Mouse (Mus musculus): ENCODE results near the gene Tor2a. TPM values are rescaled to one million over a fixed set of nuclear protein-coding genes. Genes with fewer than 3 reads are reported as not detected.
A peak's percentile ranks its signal among the peaks of the same experiment; 100 is the strongest.

Gene Tor2a
- polyA plus RNA-seq, 1 experiment from 2014 or later: 71.7 TPM

DNA sequence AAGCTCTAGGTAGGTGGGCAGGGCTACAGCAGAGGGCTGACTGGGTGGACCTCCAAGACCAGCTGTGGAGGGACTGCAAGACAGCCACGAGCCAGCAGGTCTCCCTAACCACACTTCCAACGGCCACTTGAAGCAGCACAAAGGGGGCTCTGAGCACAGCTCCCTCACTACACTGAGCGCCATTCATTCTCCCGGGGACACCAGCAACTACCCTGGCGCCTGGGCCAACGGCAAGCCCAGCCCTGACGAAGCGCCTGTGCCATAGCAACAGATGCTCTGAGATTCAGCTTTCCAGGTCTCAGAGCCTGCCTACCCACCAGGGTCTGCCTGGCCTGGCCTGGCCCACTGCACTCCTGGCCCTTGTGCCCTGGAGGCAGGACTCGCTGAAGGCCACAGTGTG, 38.3 kb upstream of the Tor2a start:
- H3K27me3 ChIP-seq: no peaks in the 10 kb centered on the region
- peaks cover 38% of the 10 kb centered on the region for H3K4me1 ChIP-seq
- peak; percentile 58; the same call in 1 of the 2 replicates for ATAC-seq (ENCODE audit: insufficient number of reproducible peaks, low FRiP score, low TSS enrichment, low read depth)
- H3K27ac ChIP-seq: peak overlapping the region; percentile 40
- H3K36me3 ChIP-seq: no peaks in the 10 kb centered on the region
- WGBS: 52% methylated on average over 9 of the region's 9 CpGs
- no peak overlapping the region for H3K4me2 ChIP-seq
- H3K9ac ChIP-seq: no peak overlapping the region
- no peaks in the 10 kb centered on the region for H3K9me3 ChIP-seq
- H3K4me3 ChIP-seq: no peak overlapping the region

DNA sequence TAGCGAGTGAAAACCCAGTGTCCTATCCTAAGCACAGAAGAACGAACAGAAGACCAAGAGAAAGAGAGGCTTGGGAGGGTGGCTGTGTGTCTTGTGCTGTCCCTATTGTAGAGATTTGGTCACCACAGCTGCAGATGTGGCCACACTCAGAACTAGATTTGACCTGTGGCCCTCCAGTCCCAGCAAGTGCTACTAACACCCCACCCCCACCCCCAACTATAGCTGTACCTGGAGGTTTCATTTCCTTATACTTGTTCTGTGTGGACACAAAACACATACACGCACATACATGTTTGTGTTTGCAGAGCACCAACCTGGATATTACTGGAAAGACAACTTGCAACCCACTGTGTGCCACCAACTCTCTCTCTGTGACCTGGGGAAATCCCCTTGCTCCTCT, 37.0 kb upstream of the Tor2a start:
- H3K9ac ChIP-seq: no peak overlapping the region
- no peak for ATAC-seq (ENCODE audit: insufficient number of reproducible peaks, low FRiP score, low TSS enrichment, low read depth)
- H3K4me1 ChIP-seq: peaks cover 25% of the 10 kb centered on the region
- no peaks in the 10 kb centered on the region for H3K27me3 ChIP-seq
- WGBS: 87% methylated on average over 3 of the region's 3 CpGs
- no peak overlapping the region for H3K4me3 ChIP-seq
- H3K36me3 ChIP-seq: no peaks in the 10 kb centered on the region
- no peak overlapping the region for H3K27ac ChIP-seq
- no peak overlapping the region for H3K4me2 ChIP-seq
- no peaks in the 10 kb centered on the region for H3K9me3 ChIP-seq

DNA sequence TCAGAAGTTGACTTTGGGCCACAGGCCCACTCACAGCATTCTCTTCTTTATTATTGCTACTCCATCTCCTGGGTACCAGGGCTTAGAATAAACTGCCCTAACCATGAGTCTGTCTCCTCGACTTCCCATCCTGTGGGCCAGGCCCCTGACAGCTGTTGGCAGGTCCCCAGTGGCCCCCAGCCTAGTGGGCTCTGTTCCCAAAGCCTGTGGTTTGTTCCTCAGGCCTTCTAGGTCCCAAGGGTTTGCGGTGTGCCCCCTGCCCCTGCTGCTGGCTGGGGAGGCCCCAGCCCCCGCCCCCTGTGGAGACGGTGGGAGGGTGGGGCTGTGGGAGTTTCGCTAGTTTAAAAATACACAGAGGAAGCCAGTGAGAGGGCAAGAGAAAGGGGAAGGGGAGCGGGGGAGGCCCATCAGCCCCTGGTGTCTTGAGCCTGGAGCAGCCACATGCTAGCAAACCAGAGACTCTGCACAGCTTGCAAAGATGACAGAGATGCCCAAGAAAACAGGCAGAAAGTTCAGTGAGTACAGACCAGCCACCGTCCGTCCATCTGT, 36.3 kb upstream of the Tor2a start, which contains the start of gene Sh2d3c:
Sh2d3c (plus strand) TSS at position 375 of the 549 bp plus-strand sequence.
- Histone ChIP-seq H3K4me1 (peaks cover 22% of the 10 kb centered on the region), H3K4me2 (peak within 1 kb of the TSS; percentile 22), H3K9me3 (no peaks in the 10 kb centered on the region), H3K36me3 (no peaks in the 10 kb centered on the region), H3K27me3 (no peaks in the 10 kb centered on the region), H3K9ac (no peak within 1 kb of the TSS), H3K27ac (peak within 1 kb of the TSS; percentile 63), H3K4me3 (peak within 1 kb of the TSS; percentile 9)
- WGBS: 35% methylated on average over 8 of the region's 8 CpGs
- 0 out of 2 replicates have a peak, but pooled peaks have one; percentile 7 for ATAC-seq (ENCODE audit: insufficient number of reproducible peaks, low FRiP score, low TSS enrichment, low read depth)

DNA sequence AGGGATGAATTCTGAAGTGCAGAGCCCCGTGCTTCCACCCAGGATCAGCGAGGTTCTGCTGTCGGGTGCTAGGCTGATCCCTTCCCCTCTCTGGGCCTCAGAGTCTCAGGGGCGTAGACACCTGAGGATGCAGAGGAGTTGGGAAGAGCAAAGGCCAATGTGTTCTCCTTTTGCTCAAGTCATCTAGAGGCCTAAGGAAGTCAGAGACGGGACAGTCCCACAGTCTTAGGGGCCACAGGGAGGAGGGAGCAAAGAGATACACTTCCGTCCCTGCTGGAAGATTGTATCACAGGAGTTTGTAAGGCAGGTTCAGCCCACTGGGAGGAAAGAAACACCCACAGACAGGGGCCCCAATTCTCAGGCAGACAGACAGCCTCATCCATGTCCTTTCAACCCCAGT, 35.0 kb upstream of the Tor2a start:
- no peak for ATAC-seq (ENCODE audit: insufficient number of reproducible peaks, low FRiP score, low TSS enrichment, low read depth)
- H3K4me3 ChIP-seq: peak overlapping the region; percentile 9; the same call in 1 of the 2 replicates

DNA sequence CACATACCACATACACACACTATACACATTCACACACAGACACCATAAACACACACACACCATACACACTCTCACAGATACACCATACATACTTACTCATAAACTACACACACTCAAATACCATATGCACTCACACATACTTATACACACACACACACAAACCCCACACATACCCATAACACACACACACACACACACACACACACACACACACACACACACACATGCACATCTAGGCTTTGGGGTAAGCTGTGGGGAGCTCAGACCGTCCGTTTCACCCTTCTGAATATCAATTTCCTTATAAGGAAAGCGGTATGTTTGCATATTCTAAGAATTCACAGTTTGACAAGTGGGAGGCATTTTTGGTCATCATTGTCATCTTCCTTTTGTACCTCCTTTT, 34.5 kb upstream of the Tor2a start:
- 60% methylated on average over 3 of the region's 3 CpGs for WGBS
- Histone ChIP-seq H3K4me2 (no peak overlapping the region), H3K9me3 (no peaks in the 10 kb centered on the region), H3K27me3 (no peaks in the 10 kb centered on the region), H3K4me1 (peaks cover 27% of the 10 kb centered on the region), H3K9ac (no peak overlapping the region), H3K27ac (no peak overlapping the region), H3K4me3 (no peak overlapping the region), H3K36me3 (no peaks in the 10 kb centered on the region)
- no peak for ATAC-seq (ENCODE audit: insufficient number of reproducible peaks, low FRiP score, low TSS enrichment, low read depth)

More for the DNA sequence above, 35.0 kb upstream of the Tor2a start:
- Histone ChIP-seq H3K36me3 (no peaks in the 10 kb centered on the region), H3K4me2 (0 out of 2 replicates have a peak overlapping the region, but pooled peaks have one; percentile 13), H3K27ac (no peak overlapping the region), H3K4me1 (peaks cover 23% of the 10 kb centered on the region), H3K9ac (no peak overlapping the region), H3K27me3 (no peaks in the 10 kb centered on the region), H3K9me3 (no peaks in the 10 kb centered on the region)
- 50% methylated on average over 6 of the region's 6 CpGs for WGBS

DNA sequence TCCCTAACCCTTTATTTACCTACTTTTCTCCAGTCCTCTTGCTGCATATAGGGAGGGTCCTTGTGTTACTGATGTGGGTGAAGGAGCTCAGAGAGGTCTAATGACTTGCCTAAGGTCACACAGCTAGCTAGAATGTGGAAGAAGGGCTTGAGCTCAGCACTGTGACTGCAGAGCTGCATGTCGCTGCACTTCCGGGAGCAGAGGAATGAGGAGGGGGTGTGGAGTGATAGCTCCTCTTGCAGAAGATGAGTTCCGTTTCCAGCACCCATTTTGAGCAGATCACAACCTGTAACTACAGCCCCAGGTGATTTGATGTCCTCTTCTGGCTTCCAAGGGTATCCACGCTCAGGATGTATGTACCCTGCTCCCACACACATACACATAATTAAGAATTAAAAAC, 32.9 kb upstream of the Tor2a start:
- H3K9ac ChIP-seq: no peak overlapping the region
- no peak overlapping the region for H3K4me3 ChIP-seq
- H3K9me3 ChIP-seq: no peaks in the 10 kb centered on the region
- H3K27ac ChIP-seq: no peak overlapping the region
- H3K4me2 ChIP-seq: no peak overlapping the region
- no peak for ATAC-seq (ENCODE audit: insufficient number of reproducible peaks, low FRiP score, low TSS enrichment, low read depth)
- H3K36me3 ChIP-seq: no peaks in the 10 kb centered on the region
- WGBS: 75% methylated on average over 4 of the region's 4 CpGs
- no peaks in the 10 kb centered on the region for H3K27me3 ChIP-seq
- peaks cover 37% of the 10 kb centered on the region for H3K4me1 ChIP-seq

DNA sequence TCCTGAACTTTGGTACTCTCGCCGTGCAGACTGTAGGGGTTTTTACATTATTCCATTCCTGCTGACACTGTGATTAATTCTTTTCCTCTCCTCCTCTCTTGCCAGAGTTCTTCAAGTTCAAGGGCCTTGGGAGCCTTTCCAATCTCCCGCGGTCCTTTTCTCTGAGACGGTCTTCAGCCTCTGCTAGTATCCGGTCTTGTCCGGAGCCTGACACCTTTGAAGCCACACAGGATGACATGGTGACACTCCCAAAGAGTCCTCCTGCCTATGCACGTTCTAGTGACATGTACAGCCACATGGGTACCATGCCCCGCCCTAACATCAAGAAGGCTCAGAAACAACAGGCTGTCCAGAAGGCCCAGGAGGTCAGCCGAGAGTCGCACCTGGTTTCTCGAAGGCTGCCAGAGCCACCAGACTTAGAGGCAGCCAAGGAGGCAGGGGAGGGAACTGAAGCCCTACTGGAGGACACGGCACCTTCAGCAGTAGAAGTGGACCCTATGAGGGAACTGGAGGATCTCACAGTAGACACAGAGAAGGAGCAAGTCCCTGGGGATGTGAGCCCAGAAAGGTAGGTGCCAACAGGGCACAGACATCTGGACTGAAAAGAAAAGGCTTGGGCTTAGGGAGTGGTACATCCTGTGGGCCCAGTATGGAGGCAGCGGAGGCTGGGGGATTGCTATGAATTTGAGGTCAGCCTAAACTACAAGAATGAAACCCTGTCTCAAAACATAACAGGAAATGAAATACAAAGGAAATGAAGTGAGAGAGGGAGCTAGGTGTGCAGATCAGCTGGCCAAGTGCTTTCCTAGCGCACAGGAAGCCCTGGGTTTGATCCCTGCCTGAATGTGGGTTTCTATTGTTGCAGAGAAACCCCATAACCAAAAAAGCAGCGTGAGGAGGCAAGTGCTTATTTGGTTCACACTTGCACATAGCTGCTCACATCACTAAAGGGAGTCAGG, 31.9 kb upstream of the Tor2a start:
- Histone ChIP-seq H3K27ac (no peak overlapping the region), H3K4me3 (no peak overlapping the region), H3K9ac (no peak overlapping the region), H3K4me2 (no peak overlapping the region), H3K27me3 (no peaks in the 10 kb centered on the region), H3K36me3 (no peaks in the 10 kb centered on the region), H3K9me3 (no peaks in the 10 kb centered on the region), H3K4me1 (peaks cover 37% of the 10 kb centered on the region)
- no peak for ATAC-seq (ENCODE audit: insufficient number of reproducible peaks, low FRiP score, low TSS enrichment, low read depth)
- 76% methylated on average over 16 of the region's 16 CpGs for WGBS

DNA sequence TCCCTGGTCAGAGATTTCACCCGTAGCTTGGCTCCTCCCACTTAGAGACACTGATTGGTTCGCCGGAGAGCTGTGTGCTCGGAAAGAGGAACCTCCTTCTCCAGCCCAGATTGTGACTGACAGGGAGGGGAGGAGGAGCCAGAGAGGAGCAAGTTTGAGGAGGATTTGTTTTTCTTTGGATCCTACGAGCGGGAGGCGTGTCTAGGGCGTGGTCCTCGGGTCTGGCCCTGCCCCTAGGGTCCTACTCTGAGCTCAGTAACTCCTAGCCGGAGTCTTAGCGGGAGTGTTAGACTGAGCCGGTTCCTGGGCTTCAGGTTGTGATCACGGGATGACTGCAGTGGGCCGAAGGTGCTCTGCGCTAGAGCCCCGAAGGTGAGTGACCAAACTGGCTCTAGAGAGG, 29.6 kb upstream of the Tor2a start:
- Histone ChIP-seq H3K9ac (peak overlapping the region; percentile 28; the same call in 1 of the 2 replicates), H3K4me1 (peaks cover 40% of the 10 kb centered on the region), H3K9me3 (no peaks in the 10 kb centered on the region), H3K27ac (peak overlapping the region; percentile 72), H3K27me3 (no peaks in the 10 kb centered on the region), H3K4me2 (peak overlapping the region; percentile 54), H3K36me3 (no peaks in the 10 kb centered on the region), H3K4me3 (peak overlapping the region; percentile 41)
- 2% methylated on average over 16 of the region's 16 CpGs for WGBS
- ATAC-seq (ENCODE audit: insufficient number of reproducible peaks, low FRiP score, low TSS enrichment, low read depth): peak; percentile 94

DNA sequence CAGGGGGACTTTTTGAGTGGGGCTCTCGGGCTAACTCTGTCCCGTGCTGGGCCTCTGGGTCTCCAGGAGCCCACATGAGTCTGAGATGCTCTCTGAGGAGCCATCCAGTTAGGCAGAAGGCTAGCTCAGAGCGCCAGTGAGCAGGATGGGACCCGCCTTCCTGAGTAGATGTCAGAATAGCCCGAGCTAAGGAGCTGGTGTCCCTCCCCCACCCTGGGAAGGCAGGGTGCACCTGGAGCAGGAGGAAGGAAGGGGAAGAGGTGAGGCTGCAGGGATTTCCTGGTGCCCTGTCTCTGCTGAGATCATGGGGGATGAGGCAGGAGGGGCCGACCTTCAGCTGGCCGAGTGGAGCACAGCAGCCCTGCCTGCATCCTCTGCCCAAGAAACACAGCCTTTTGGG, 28.6 kb upstream of the Tor2a start:
- Histone ChIP-seq H3K9me3 (no peaks in the 10 kb centered on the region), H3K4me1 (peaks cover 40% of the 10 kb centered on the region), H3K36me3 (no peaks in the 10 kb centered on the region), H3K4me3 (peak overlapping the region; percentile 41), H3K4me2 (peak overlapping the region; percentile 54; the same call in 1 of the 2 replicates), H3K27me3 (no peaks in the 10 kb centered on the region), H3K27ac (no peak overlapping the region), H3K9ac (no peak overlapping the region)
- no peak for ATAC-seq (ENCODE audit: insufficient number of reproducible peaks, low FRiP score, low TSS enrichment, low read depth)
- 49% methylated on average over 7 of the region's 7 CpGs for WGBS

DNA sequence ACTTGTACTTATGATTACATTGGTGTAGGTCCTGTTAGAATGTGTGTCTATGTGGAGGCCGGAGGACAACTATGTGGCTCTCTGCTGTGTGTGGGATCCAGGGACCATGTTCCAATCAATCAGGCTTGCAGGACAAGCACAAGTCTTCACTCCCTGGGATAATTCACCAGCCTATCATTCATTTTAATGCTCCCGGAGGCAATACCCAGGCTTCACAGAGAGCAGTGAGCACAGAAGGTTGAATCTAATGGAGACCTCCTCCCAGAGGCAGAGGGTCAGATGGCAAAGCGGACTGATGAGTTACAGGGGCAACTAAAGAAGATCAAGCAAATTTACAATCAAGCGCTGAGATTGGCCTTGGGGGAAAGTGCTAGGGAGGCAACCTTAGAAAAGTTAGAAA, 27.5 kb upstream of the Tor2a start:
- H3K27ac ChIP-seq: peak overlapping the region; percentile 79

DNA sequence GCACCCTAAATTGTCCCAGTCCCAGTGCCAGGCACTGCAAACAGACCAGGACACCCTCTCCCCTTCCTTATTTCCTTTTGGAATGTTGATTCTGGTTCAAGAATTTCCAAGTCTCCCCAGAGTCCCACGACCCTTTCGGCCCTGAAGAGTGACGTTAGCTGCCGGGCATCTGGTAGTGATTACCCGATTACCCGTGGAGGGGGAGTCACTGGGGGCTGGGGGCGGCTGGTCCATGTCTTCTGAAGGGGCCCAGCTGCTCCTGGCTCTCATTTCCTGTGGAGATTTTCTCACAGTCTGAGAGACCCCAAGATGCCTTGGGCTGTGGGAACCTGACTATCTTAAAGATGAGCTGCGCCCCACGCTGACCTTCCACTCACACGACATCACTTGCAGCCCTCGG, 26.2 kb upstream of the Tor2a start:
- Histone ChIP-seq H3K4me2 (0 out of 2 replicates have a peak overlapping the region, but pooled peaks have one; percentile 19), H3K9ac (no peak overlapping the region), H3K36me3 (no peaks in the 10 kb centered on the region), H3K27ac (peak overlapping the region; percentile 79), H3K27me3 (no peaks in the 10 kb centered on the region), H3K4me1 (peaks cover 43% of the 10 kb centered on the region), H3K9me3 (no peaks in the 10 kb centered on the region), H3K4me3 (no peak overlapping the region)
- 14% methylated on average over 11 of the region's 11 CpGs for WGBS
- no peak for ATAC-seq (ENCODE audit: insufficient number of reproducible peaks, low FRiP score, low TSS enrichment, low read depth)

More for the DNA sequence above, 27.5 kb upstream of the Tor2a start:
- Histone ChIP-seq H3K36me3 (no peaks in the 10 kb centered on the region), H3K4me3 (no peak overlapping the region), H3K4me2 (no peak overlapping the region), H3K9me3 (no peaks in the 10 kb centered on the region), H3K9ac (no peak overlapping the region), H3K27me3 (no peaks in the 10 kb centered on the region), H3K4me1 (peaks cover 42% of the 10 kb centered on the region)
- no peak for ATAC-seq (ENCODE audit: insufficient number of reproducible peaks, low FRiP score, low TSS enrichment, low read depth)
- WGBS: 54% methylated on average over 4 of the region's 4 CpGs

DNA sequence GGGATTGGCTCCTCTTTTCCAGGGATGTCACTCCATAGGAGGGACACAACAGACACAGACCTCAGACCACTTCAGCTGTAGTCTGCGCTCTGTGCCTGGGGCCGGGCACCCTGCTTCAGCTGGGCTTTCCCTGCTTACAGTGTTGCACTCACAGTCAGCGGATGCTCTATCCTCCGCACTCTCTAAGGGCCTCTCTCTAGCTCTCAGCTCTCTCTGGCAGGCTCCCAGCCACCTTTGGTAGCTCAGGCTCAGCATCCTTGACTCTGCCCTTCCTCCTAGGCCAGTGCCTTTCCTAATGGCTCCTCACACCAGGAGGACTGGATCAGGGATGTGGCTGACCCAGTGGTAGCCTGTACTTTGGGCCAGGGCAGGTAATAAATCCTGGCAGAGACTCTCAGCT, 25.1 kb upstream of the Tor2a start:
- Histone ChIP-seq H3K4me1 (peaks cover 43% of the 10 kb centered on the region), H3K4me3 (no peak overlapping the region), H3K27me3 (no peaks in the 10 kb centered on the region), H3K4me2 (no peak overlapping the region), H3K9ac (no peak overlapping the region), H3K36me3 (no peaks in the 10 kb centered on the region), H3K9me3 (no peaks in the 10 kb centered on the region), H3K27ac (0 out of 2 replicates have a peak overlapping the region, but pooled peaks have one; percentile 38)
- WGBS: 60% methylated on average over 4 of the region's 4 CpGs
- no peak for ATAC-seq (ENCODE audit: insufficient number of reproducible peaks, low FRiP score, low TSS enrichment, low read depth)
